Mouse (Mus musculus) forebrain, embryonic 14.5 days (tissue): ENCODE data around the gene Tlcd2. TPM values are rescaled to one million over a fixed set of nuclear protein-coding genes. Genes with fewer than 3 reads are reported as not detected.
A peak's percentile ranks its signal among the peaks of the same experiment; 100 is the strongest.

Source experiments
- ATAC-seq: fragments of 200-750 bp; cut with Nextera tagmentation; 2 replicates; pipeline ENCODE4 v1.8.0; 2017; ENCODE audit warnings: mild to moderate bottlenecking, moderate library complexity
- DNase-seq: peaks from one replicate; pipeline ENCODE4 v3.0.0-alpha.2; 2015; ENCODE audit warnings: low spot score
- H3K27ac ChIP-seq: fragments of 300-500 bp; sonication (generic); 2 replicates; pipeline ENCODE4 v1.5.1; 2014; ENCODE audit warnings: low read depth, mild to moderate bottlenecking, control low read depth, low read length, moderate library complexity
- H3K27me3 ChIP-seq: fragments of 300-500 bp; sonication (generic); replicated peaks from 2 replicates; pipeline ENCODE4 v1.6.1; 2014; ENCODE audit warnings: low read length, control low read depth, mixed read lengths; ENCODE audit not compliant: control insufficient read depth, insufficient read depth
- H3K36me3 ChIP-seq: fragments of 300-500 bp; sonication (generic); 2 replicates; pipeline ENCODE4 v1.6.1; 2014; ENCODE audit warnings: low read length, control low read depth; ENCODE audit not compliant: control insufficient read depth, insufficient read depth
- H3K4me1 ChIP-seq: fragments of 300-500 bp; sonication (generic); 2 replicates; pipeline ENCODE4 v1.6.1; 2014; ENCODE audit warnings: antibody characterized with exemption, low read length, control low read depth; ENCODE audit not compliant: control insufficient read depth, insufficient read depth
- H3K4me2 ChIP-seq: fragments of 300-500 bp; sonication (generic); 2 replicates; pipeline ENCODE4 v1.6.1; 2014; ENCODE audit warnings: mild to moderate bottlenecking, control low read depth, low read length
- H3K4me3 ChIP-seq: fragments of 300-500 bp; sonication (generic); 2 replicates; pipeline ENCODE4 v1.5.1; 2014; ENCODE audit warnings: low read depth, low read length, control low read depth
- H3K9ac ChIP-seq: fragments of 300-500 bp; sonication (generic); 2 replicates; pipeline ENCODE4 v1.6.1; 2014; ENCODE audit warnings: mild to moderate bottlenecking, low read length, control low read depth, moderate library complexity
- H3K9me3 ChIP-seq: fragments of 300-500 bp; sonication (generic); replicated peaks from 2 replicates; pipeline ENCODE4 v1.6.1; 2016; ENCODE audit warnings: low read length, control low read depth, mixed read lengths; ENCODE audit not compliant: control insufficient read depth
- WGBS: fragments of 180-500 bp; shearing (Covaris S2); extraction: QIAGEN DNeasy Blood & Tissue Kit; methylation state at CpG from one replicate; pipeline ENCODE4 v1.1.7; 2014; 5-methylcytosine and 5-hydroxymethylcytosine counted together
- polyA plus RNA-seq: library from polyadenylated mRNA; unstranded; fragments of >200 nt; fragmentation: Nextera tagmentation; extraction: Ambion mirVana; gene quantifications from 2 replicates; pipeline ENCODE4 v1.2.1, GENCODE M21; 2014

Gene Tlcd2
- polyA plus RNA-seq, 1 experiment from 2014 or later: 1.3 TPM

- Histone ChIP-seq H3K27ac (no peak overlapping the region), H3K27me3 (no peaks in the 10 kb centered on the region), H3K9ac (peak overlapping the region; percentile 92), H3K4me3 (peak overlapping the region; percentile 98), H3K9me3 (no peaks in the 10 kb centered on the region), H3K4me1 (peaks cover 8% of the 10 kb centered on the region), H3K4me2 (peak overlapping the region; percentile 96), H3K36me3 (peaks cover 33% of the 10 kb centered on the region)
- no peak for DNase-seq
- 49% methylated on average over 6 of the region's 6 CpGs for WGBS
- no peak for ATAC-seq
Observed at GRCm38 (mm10) chr11:75487496-75487895, 26.0 kb downstream of the Tlcd2 start.

GRCm38 (mm10) chr11:75494296-75495049, 33.0 kb downstream of the Tlcd2 start:
- no peak for DNase-seq
- Histone ChIP-seq H3K4me2 (no peak overlapping the region), H3K4me1 (no peaks in the 10 kb centered on the region), H3K36me3 (peaks cover 100% of the 10 kb centered on the region), H3K4me3 (no peak overlapping the region), H3K27ac (no peak overlapping the region), H3K27me3 (no peaks in the 10 kb centered on the region), H3K9ac (no peak overlapping the region), H3K9me3 (no peaks in the 10 kb centered on the region)
- 95% methylated on average over 10 of the region's 10 CpGs for WGBS
- ATAC-seq: no peak

- Histone ChIP-seq H3K4me1 (no peaks in the 10 kb centered on the region), H3K9ac (no peak overlapping the region), H3K36me3 (peaks cover 100% of the 10 kb centered on the region), H3K9me3 (no peaks in the 10 kb centered on the region), H3K4me2 (no peak overlapping the region), H3K27me3 (no peaks in the 10 kb centered on the region), H3K4me3 (no peak overlapping the region), H3K27ac (no peak overlapping the region)
- no peak for DNase-seq
- no peak for ATAC-seq
- WGBS: 81% methylated on average over 1 of the region's 1 CpGs
Observed at GRCm38 (mm10) chr11:75498126-75498525, 36.6 kb downstream of the Tlcd2 start.

- peaks cover 70% of the 10 kb centered on the region for H3K36me3 ChIP-seq
Observed at GRCm38 (mm10) chr11:75508162-75508561, 46.6 kb downstream of the Tlcd2 start.

GRCm38 (mm10) chr11:75508904-75509303, 47.4 kb downstream of the Tlcd2 start:
- no peak overlapping the region for H3K4me3 ChIP-seq
- 82% methylated on average over 8 of the region's 8 CpGs for WGBS
- H3K36me3 ChIP-seq: peaks cover 62% of the 10 kb centered on the region
- H3K9me3 ChIP-seq: no peaks in the 10 kb centered on the region
- no peak overlapping the region for H3K27ac ChIP-seq
- H3K4me2 ChIP-seq: no peak overlapping the region
- peaks cover 7% of the 10 kb centered on the region; the same call in 1 of the 2 replicates for H3K4me1 ChIP-seq
- no peak for DNase-seq
- no peak overlapping the region for H3K9ac ChIP-seq
- H3K27me3 ChIP-seq: no peaks in the 10 kb centered on the region
- ATAC-seq: no peak

More at GRCm38 (mm10) chr11:75508162-75508561, 46.6 kb downstream of the Tlcd2 start:
- no peak overlapping the region for H3K4me2 ChIP-seq
- H3K27ac ChIP-seq: no peak overlapping the region
- peaks cover 7% of the 10 kb centered on the region; the same call in 1 of the 2 replicates for H3K4me1 ChIP-seq
- DNase-seq: no peak
- no peak for ATAC-seq
- WGBS: 94% methylated on average over 4 of the region's 4 CpGs
- H3K9ac ChIP-seq: no peak overlapping the region
- H3K27me3 ChIP-seq: no peaks in the 10 kb centered on the region
- no peak overlapping the region for H3K4me3 ChIP-seq
- H3K9me3 ChIP-seq: no peaks in the 10 kb centered on the region

- Histone ChIP-seq H3K27ac (peak within 1 kb of the TSS; percentile 66), H3K27me3 (no peaks in the 10 kb centered on the region), H3K4me2 (peak within 1 kb of the TSS; percentile 95), H3K9ac (peak within 1 kb of the TSS; percentile 70), H3K4me3 (peak within 1 kb of the TSS; percentile 44), H3K9me3 (no peaks in the 10 kb centered on the region), H3K4me1 (peaks cover 7% of the 10 kb centered on the region; the same call in 1 of the 2 replicates), H3K36me3 (peaks cover 52% of the 10 kb centered on the region)
- DNase-seq: peak; percentile 72
- ATAC-seq: peak; percentile 81
- 3% methylated on average over 43 of the region's 43 CpGs for WGBS
Observed at GRCm38 (mm10) chr11:75509741-75510626, 48.5 kb downstream of the Tlcd2 start, which contains the start of gene Rilp. TSS of gene Rilp (plus strand) at chr11:75510094.

GRCm38 (mm10) chr11:75510627-75510993, 49.1 kb downstream of the Tlcd2 start:
- H3K4me1 ChIP-seq: peaks cover 7% of the 10 kb centered on the region; the same call in 1 of the 2 replicates
- DNase-seq (peak; percentile 91), ATAC-seq (peak; percentile 88)
- no peaks in the 10 kb centered on the region for H3K27me3 ChIP-seq
- H3K27ac ChIP-seq: peak overlapping the region; percentile 66
- peak overlapping the region; percentile 70 for H3K9ac ChIP-seq
- H3K9me3 ChIP-seq: no peaks in the 10 kb centered on the region
- H3K36me3 ChIP-seq: peaks cover 46% of the 10 kb centered on the region
- peak overlapping the region; percentile 95 for H3K4me2 ChIP-seq
- H3K4me3 ChIP-seq: peak overlapping the region; percentile 44
- 2% methylated on average over 24 of the region's 24 CpGs for WGBS

- no peaks in the 10 kb centered on the region for H3K9me3 ChIP-seq
- no peak overlapping the region for H3K27ac ChIP-seq
- 78% methylated on average over 6 of the region's 6 CpGs for WGBS
- no peak overlapping the region for H3K9ac ChIP-seq
- DNase-seq (no peak), ATAC-seq (no peak)
- H3K36me3 ChIP-seq: peaks cover 40% of the 10 kb centered on the region
- H3K4me2 ChIP-seq: no peak overlapping the region
- H3K4me3 ChIP-seq: no peak overlapping the region
- no peaks in the 10 kb centered on the region for H3K27me3 ChIP-seq
- peaks cover 7% of the 10 kb centered on the region; the same call in 1 of the 2 replicates for H3K4me1 ChIP-seq
Observed at GRCm38 (mm10) chr11:75511213-75511612, 49.7 kb downstream of the Tlcd2 start.
